Mouse (Mus musculus) spleen, embryonic (tissue): ENCODE results near the gene Abcc1.

Experiments used
- CTCF ChIA-PET: fragments of 350-600 bp; sonication (Branson Sonifier 250); formaldehyde crosslinking; loops from one replicate; lab custom pipeline; 2022; lab: Charles Lee

The Abcc1 gene

GRCm38 (mm10) chr16:14361362-14362098, at the start of gene Abcc1:
Gene Abcc1, plus strand, starts transcription at chr16:14361558.
- CTCF ChIA-PET, result interaction anchor here (0.5 to 0.7 kb wide), 2 partner anchors 78 to 1486 kb away, joined by 3 to 4 read pairs; no protein-coding TSS in a partner anchor

GRCm38 (mm10) chr16:14312914-14313313, 48.4 kb upstream of the Abcc1 start:
- CTCF ChIA-PET, result no interaction called here

- CTCF ChIA-PET, result no interaction called here
Observed at GRCm38 (mm10) chr16:14316884-14317876, 44.2 kb upstream of the Abcc1 start, which contains the start of gene Fopnl. Gene Fopnl, minus strand, starts transcription at chr16:14317405.

- CTCF ChIA-PET, result no interaction called here
Observed at GRCm38 (mm10) chr16:14319681-14320080, 41.7 kb upstream of the Abcc1 start.

- CTCF ChIA-PET, result no interaction called here
Observed at GRCm38 (mm10) chr16:14320494-14320893, 40.9 kb upstream of the Abcc1 start.

- CTCF ChIA-PET, result no interaction called here
Observed at GRCm38 (mm10) chr16:14328156-14328555, 33.2 kb upstream of the Abcc1 start.

- CTCF ChIA-PET, result no interaction called here
Observed at GRCm38 (mm10) chr16:14344967-14345366, 16.4 kb upstream of the Abcc1 start.

GRCm38 (mm10) chr16:14351571-14351970, 9.8 kb upstream of the Abcc1 start:
- CTCF ChIA-PET, result no interaction called here

- CTCF ChIA-PET, result no interaction called here
Observed at GRCm38 (mm10) chr16:14352234-14352633, 9.1 kb upstream of the Abcc1 start.

GRCm38 (mm10) chr16:14352663-14353062, 8.7 kb upstream of the Abcc1 start:
- CTCF ChIA-PET, result interaction anchor here (0.6 kb wide), 1 partner anchor 180 kb away, joined by 8 read pairs; no protein-coding TSS in a partner anchor

- CTCF ChIA-PET, result no interaction called here
Observed at GRCm38 (mm10) chr16:14357859-14358258, 3.5 kb upstream of the Abcc1 start.

- CTCF ChIA-PET, result no interaction called here
Observed at GRCm38 (mm10) chr16:14358531-14358930, 2.8 kb upstream of the Abcc1 start.

- CTCF ChIA-PET, result interaction anchor here (0.6 kb wide), 1 partner anchor 154 kb away, joined by 12 read pairs; no protein-coding TSS in a partner anchor
Observed at GRCm38 (mm10) chr16:14360931-14361330, 427 bp upstream of the Abcc1 start.

- CTCF ChIA-PET, result interaction anchor here (0.5 to 0.7 kb wide), 2 partner anchors 77 to 1485 kb away, joined by 3 to 4 read pairs; no protein-coding TSS in a partner anchor
Observed at GRCm38 (mm10) chr16:14362099-14362820, 902 bp downstream of the Abcc1 start.

GRCm38 (mm10) chr16:14363496-14363895, 2.1 kb downstream of the Abcc1 start:
- CTCF ChIA-PET, result no interaction called here

GRCm38 (mm10) chr16:14364066-14364465, 2.7 kb downstream of the Abcc1 start:
- CTCF ChIA-PET, result no interaction called here

GRCm38 (mm10) chr16:14365457-14365856, 4.1 kb downstream of the Abcc1 start:
- CTCF ChIA-PET, result no interaction called here

GRCm38 (mm10) chr16:14366017-14366416, 4.7 kb downstream of the Abcc1 start:
- CTCF ChIA-PET, result no interaction called here

- CTCF ChIA-PET, result no interaction called here
Observed at GRCm38 (mm10) chr16:14371367-14371766, 10.0 kb downstream of the Abcc1 start.

GRCm38 (mm10) chr16:14372382-14372781, 11.0 kb downstream of the Abcc1 start:
- CTCF ChIA-PET, result no interaction called here

GRCm38 (mm10) chr16:14372817-14373301, 11.5 kb downstream of the Abcc1 start:
- CTCF ChIA-PET, result interaction anchor here (0.6 kb wide), 1 partner anchor 1038 kb away, joined by 3 read pairs; no protein-coding TSS in a partner anchor
